Mouse (Mus musculus) frontal cortex, postnatal 14 days (tissue): ENCODE measurements at regions not wholly inside any gene's neighbourhood (a gene's known extent, or its start where the extent isn't known, plus 50 kb on each side); places are given as distances from the start of the nearest gene placed in this dataset.

Experiments
- DNase-seq, 2 experiments: peaks; one replicate each; pipeline ENCODE4 v3.0.0; 2022; ENCODE audit warnings: low spot score in 2 of 2

- no peak for DNase-seq
Observed at GRCm38 (mm10) chr6:127341604-127342003, 105.0 kb upstream of the Parp11 start.

- no peak for DNase-seq
Observed at GRCm38 (mm10) chr6:127348770-127349409, 97.8 kb upstream of the Parp11 start.

DNA sequence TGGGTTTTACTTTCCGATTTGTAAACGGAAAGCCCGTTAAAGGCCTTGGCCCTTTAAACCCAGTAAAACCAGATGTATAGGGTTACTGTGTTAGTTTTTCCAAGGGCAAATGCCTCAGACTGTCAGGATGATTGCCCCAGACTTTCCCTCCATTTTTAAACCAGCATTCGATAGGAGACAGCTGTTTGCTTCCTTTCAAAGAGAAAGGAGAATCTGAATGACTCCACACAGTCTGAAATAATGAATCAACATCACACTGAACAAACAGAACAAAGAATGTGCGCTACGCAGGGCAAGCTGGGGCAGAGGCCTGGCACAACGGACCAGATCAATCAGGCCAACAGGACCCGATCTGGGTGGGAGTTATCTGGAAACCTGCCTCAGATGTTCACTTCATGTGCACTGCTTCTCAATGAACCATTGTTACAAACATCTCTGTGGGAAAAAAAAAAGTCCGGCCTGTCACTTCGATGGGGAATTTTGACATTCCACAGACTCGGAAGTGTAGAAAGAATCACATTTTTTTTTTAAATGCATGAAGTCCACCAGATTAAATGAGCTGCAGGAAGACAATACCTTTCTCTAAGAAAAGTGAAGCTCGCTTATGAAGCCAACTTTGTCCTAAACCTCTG is 97.0 kb upstream of the Parp11 start:
- DNase-seq = no peak

GRCm38 (mm10) chr6:127351691-127352090 is 94.9 kb upstream of the Parp11 start:
- no peak for DNase-seq

GRCm38 (mm10) chr6:127355112-127355511 is 91.5 kb upstream of the Parp11 start:
- no peak for DNase-seq

GRCm38 (mm10) chr6:127356442-127356841 is 90.2 kb upstream of the Parp11 start:
- no peak for DNase-seq

DNA sequence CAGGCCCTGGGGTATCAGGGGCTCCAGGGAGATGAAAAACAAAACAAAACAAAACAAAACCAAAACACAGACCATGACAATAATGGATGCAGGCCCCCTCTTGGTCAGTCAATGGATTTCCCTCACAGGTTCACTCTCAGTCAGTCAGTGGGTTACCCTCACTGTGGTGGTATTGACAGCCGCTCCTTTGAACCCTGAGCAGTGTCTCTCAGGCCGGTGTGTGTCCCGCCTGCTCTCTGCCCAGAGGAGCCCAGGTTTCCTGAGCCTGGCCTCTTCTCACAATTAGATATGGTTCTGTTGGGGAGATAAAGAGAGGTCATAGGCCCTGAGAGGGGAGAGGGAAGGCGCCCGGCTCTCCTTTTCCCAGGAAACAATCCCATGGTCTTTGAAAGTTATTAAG is 87.8 kb upstream of the Parp11 start:
- no peak for DNase-seq

DNA sequence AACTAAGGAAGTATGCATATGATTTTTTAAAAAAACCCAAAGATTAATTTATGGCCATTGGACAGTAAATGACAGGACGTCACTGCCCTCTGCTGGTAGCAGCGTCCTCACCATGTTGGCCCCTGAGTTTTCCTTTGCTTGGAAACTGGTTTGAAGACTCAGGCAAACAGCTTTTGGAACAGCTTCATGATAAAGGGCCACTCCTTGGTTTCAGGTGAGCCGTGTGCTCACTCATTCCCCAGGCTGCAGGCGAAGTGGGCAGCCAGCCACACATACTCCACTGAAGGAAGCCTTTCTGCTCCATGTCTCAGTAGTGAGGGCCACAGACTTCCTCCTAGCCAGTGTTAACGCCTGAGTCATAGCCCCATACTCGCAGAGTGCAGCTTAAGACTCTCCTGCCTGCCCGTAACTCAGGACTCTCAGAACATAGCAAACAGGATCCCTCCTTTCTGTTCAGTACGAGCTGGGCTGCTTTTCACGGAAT is 87.2 kb upstream of the Parp11 start:
- peak; percentile 48 to 69 for DNase-seq

DNA sequence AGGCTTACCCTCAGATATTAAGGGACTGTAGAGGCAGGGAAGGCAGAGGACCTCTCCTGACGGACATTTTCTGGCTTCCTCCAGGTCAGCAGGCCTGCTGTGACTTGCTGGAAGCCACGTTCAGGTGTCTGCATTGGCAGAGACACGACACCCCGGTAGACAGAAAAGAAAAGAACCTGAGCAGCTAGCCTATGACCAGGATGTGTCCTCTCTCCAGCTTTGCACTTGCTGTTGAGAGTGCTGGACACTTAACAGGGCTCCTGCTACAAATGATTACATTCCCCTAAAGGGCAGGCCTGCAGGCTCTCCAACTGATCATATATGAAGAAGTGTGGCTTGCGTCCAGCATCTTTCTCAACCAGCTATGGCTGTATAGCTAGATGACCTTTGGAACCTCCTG is 84.5 kb upstream of the Parp11 start:
- no peak for DNase-seq

DNA sequence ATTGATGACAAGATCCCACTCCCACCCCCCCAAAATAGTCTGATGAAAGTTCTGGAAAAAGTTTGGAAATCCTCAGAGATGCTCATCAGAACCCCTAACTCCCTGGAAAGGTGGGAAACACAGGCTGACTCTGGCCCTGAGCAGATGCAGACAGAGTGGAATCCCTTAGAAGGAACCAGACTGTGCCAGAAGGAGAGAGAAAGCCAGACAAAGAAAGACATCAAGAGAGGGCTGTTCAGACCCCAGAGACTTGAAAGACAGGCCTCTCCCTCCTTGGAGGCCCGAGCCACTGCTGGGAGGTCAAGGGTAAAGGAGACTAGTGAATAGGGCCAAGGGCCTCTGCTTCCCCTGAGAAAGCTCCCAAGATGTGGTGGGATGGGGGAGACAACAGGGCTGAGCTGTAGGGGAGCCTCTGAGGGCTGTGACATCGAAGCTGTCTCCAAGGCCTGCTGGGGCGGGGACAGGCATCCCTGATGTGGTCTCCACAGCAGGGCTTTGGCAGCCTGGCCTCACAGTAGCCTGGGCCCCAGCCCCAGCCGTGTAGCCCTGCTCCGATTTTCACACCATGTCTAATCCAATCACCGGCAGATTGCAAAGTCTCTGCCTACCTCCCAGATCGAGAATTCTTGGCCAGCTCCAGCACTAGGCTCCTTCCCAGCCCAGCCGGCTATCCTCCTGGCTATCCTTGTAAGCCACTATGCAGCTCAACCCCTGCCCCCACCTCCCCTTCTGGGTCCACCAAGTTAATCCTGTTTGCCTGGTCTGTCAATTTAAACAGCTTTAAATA is 83.5 kb upstream of the Parp11 start:
- DNase-seq = no peak

GRCm38 (mm10) chr6:127363871-127364590 is 82.6 kb upstream of the Parp11 start:
- no peak for DNase-seq

DNA sequence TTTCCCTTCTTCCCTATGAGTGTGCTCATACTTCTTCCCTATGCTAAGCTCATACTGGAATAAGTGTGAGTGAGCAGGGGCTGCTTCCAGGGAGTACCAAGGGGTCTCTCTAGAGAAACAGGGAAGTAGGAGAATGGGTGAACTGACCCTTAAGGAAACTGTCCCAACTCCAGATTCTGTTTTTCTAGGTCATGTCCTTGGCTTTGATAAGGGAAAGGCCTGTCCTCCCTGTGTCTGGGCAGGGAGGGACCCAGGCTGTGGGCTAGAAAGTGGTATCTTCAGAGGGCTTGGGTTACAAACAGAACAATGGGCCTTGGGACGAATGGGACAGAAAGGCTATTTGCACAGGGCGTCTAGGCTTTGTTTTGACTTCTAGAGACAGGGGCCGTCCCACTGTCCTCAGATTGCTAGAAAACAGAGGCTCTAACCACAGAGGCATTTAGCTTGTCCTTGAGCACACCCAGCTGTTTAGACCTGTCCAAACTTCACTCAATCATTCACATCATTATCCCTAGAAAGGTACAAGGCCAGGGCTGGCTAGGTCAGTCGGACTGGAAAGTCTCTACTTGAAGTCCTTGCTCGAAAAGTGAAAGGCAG is 82.0 kb upstream of the Parp11 start:
- DNase-seq = no peak

GRCm38 (mm10) chr6:127365246-127365645 is 81.4 kb upstream of the Parp11 start:
- no peak for DNase-seq

DNA sequence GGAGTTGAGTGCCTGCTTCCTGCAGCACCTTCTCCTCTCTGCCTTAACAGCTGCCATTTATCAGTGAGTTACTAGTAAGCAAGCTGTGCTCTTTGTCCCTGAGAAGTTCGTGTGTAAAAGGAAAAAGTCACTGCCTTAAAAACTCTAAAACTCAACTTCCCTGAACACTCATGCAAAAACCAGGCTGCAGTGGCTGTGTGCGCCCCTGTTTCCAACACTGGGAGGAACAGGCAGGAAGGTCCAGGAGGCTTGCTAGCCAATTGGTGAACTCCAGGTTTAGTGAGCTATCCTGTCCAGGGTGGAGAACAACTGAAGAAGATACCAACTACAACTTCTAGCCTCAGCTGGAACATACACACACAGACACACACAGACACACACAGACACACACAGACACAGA is 81.0 kb upstream of the Parp11 start:
- DNase-seq = no peak

DNA sequence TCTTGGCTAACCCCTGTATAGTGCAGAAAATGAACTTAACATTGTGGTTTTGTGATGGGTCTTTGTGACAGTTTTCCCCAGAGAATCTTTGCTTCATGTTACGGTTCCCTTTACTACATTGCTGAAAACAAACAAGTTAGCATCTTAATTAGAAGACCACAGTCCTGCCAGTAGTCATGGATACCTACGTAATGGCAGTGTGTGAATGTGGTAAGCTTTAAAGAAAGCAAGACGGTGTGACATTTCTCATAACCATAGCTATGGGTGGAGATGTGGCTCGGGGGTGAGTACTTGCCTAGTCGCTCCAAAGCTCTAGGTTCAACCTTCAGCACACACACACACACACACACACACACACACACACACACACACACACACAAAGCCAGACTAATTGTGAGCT is 73.6 kb upstream of the Parp11 start:
- DNase-seq = no peak

- no peak for DNase-seq
Observed at GRCm38 (mm10) chr6:127373797-127374463, 72.7 kb upstream of the Parp11 start.

- no peak for DNase-seq
Observed at GRCm38 (mm10) chr6:127374464-127375143, 72.0 kb upstream of the Parp11 start.

GRCm38 (mm10) chr6:127375144-127375529 is 71.5 kb upstream of the Parp11 start:
- DNase-seq = no peak

DNA sequence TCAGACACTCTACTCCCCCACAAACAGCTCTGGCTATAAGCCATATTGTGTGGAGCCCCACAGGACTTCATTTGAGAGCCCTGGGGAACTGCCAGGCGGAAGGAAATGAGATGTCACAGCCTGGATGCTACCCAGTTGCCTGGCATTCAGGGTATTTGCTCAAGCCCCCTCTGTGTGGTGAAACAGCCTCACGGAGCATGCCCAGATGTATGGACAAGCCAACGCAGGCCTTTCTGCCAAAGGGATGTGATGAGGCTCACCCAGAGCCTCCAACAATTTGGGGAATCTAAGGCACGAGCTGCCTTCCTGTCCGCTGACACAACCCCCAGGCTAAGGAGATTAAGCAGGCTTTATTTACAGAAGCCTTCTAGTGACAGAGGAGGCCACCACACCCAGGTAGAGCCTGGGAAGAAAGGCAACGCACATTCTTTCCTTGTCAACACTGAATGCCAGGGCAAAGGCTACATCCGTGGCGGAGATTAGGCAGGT is 70.9 kb upstream of the Parp11 start:
- DNase-seq = no peak

- no peak for DNase-seq
Observed at GRCm38 (mm10) chr6:127378701-127379100, 67.9 kb upstream of the Parp11 start.
